30 mouse cellular contexts compared by ENCODE assay signal in genomic region chr10:80845055-80845693, GRCm38 (mm10). TPM values are rescaled to one million over a fixed set of nuclear protein-coding genes. Genes with fewer than 3 reads are reported as not detected.
DNase-seq lines count a peak whose midpoint lies in the region; TF ChIP-seq lines count a peak whose summit lies in the region.
"Had no signal": no experiment of that assay in that cellular context is flagged by ENCODE, and none has a peak within 500 bp of the region (broad histone marks: within the 10 kb centered on the region; RNA-seq: fewer than 3 reads in every experiment).

No protein-coding gene starts in this region.

- H3K4me1 ChIP-seq in heart, adult 2 months (ENCODE audit: control insufficient read depth, insufficient read depth, low read length), result no peaks in the 10 kb centered on the region; the same call in 1 of the 2 replicates
- peaks cover 29% of the 10 kb centered on the region for H3K4me1 ChIP-seq in heart, embryonic 10.5 days
- H3K4me1 ChIP-seq in embryonic facial prominence, embryonic 10.5 days, result peaks cover 38% of the 10 kb centered on the region

- H3K4me3 ChIP-seq in heart, adult 2 months, result no peak overlapping the region
- H3K4me3 ChIP-seq in heart, embryonic 10.5 days, result no peak overlapping the region
- H3K4me3 ChIP-seq in layer of hippocampus, adult 2 months, result no peak overlapping the region
- H3K4me3 ChIP-seq in embryonic facial prominence, embryonic 10.5 days, result peak overlapping the region; percentile 65; the same call in 1 of the 2 replicates
- H3K4me3 ChIP-seq: liver, embryonic 15.5 days; neural tube, embryonic 13.5 days had no signal

- no peaks in the 10 kb centered on the region for H3K9me3 ChIP-seq in heart, embryonic 10.5 days
- no peaks in the 10 kb centered on the region for H3K9me3 ChIP-seq in embryonic facial prominence, embryonic 10.5 days
- H3K9me3 ChIP-seq: embryonic facial prominence, embryonic 12.5 days; forebrain, embryonic 15.5 days; heart, embryonic 15.5 days; kidney, embryonic 15.5 days; limb, embryonic 12.5 days; liver, embryonic 15.5 days; neural tube, embryonic 13.5 days had no signal

- TF ChIP-seq CTCF in heart, adult 2 months (IDR thresholded peaks at IDR 0.05), result no peak
- TF ChIP-seq CTCF in layer of hippocampus, adult 2 months (conservative IDR thresholded peaks at IDR 0.05), result no peak

- DNase-seq in cerebellum, postnatal 10 days, result peak; percentile 86
- DNase-seq in cerebellum, adult 9-10 months, result no peak
- DNase-seq in heart, adult 2 months, result peak in 1 of 2 experiments; percentile 47
- no peak for DNase-seq in heart, embryonic 10.5 days (ENCODE audit: low spot score)
- no peak for DNase-seq in layer of hippocampus, adult 2 months (ENCODE audit: low spot score in 2 of 2)
- no peak for DNase-seq in layer of hippocampus, adult 18-20 months (ENCODE audit: low spot score in 2 of 2)
- DNase-seq in embryonic facial prominence, embryonic 10.5 days (ENCODE audit: low spot score), result no peak
- no peak for DNase-seq in frontal cortex, postnatal 36 days (ENCODE audit: low spot score in 2 of 2)
- DNase-seq: adrenal gland, postnatal 10 days; gastrocnemius, postnatal 10 days; kidney, adult 18-20 months; kidney, postnatal 25 days; layer of hippocampus, postnatal 36 days; lung, embryonic 14.5 days; lung, postnatal 14 days; right cerebral cortex, postnatal 4 days; thymus, adult 18-20 months; thymus, postnatal 25 days had no signal

- 0 out of 2 replicates have a peak, but pooled peaks have one; percentile 39 for TF ChIP-seq EP300 in heart, adult 2 months (IDR thresholded peaks at IDR 0.05; ENCODE audit: insufficient read depth, low read depth, low read length)

- WGBS in heart, adult 2 months, result 41% methylated on average over 8 of the region's 8 CpGs
- 56% methylated on average over 8 of the region's 8 CpGs for WGBS in heart, embryonic 10.5 days
- 68% methylated on average over 8 of the region's 8 CpGs for WGBS in embryonic facial prominence, embryonic 10.5 days

- no peaks in the 10 kb centered on the region for H3K79me2 ChIP-seq in heart, adult 2 months (replicated peaks; ENCODE audit: control insufficient read depth, insufficient read depth, low read length)

- no peak overlapping the region for H3K9ac ChIP-seq in heart, adult 2 months (ENCODE audit: low read depth, low read length)
- H3K9ac ChIP-seq: embryonic facial prominence, embryonic 12.5 days; heart, embryonic 15.5 days; kidney, embryonic 15.5 days; liver, embryonic 15.5 days; lung, embryonic 14.5 days had no signal

- H3K27ac ChIP-seq in heart, adult 2 months, result no peak overlapping the region; the same call in 1 of the 2 replicates
- no peak overlapping the region; the same call in 1 of the 2 replicates for H3K27ac ChIP-seq in heart, embryonic 10.5 days
- peak overlapping the region; percentile 85 for H3K27ac ChIP-seq in layer of hippocampus, adult 2 months
- H3K27ac ChIP-seq in embryonic facial prominence, embryonic 10.5 days (replicated peaks), result no peak overlapping the region
- H3K27ac ChIP-seq: embryonic facial prominence, embryonic 12.5 days; forebrain, embryonic 15.5 days; heart, embryonic 15.5 days; kidney, embryonic 15.5 days; limb, embryonic 12.5 days; liver, embryonic 15.5 days; neural tube, embryonic 13.5 days; stomach, postnatal 0 days had no signal

- no peaks in the 10 kb centered on the region for H3K36me3 ChIP-seq in heart, adult 2 months (ENCODE audit: control insufficient read depth, insufficient read depth, low read length)
- H3K36me3 ChIP-seq in heart, embryonic 10.5 days, result peaks cover 3% of the 10 kb centered on the region; the same call in 1 of the 2 replicates
- H3K36me3 ChIP-seq in embryonic facial prominence, embryonic 10.5 days (replicated peaks), result peaks cover 3% of the 10 kb centered on the region
- H3K36me3 ChIP-seq: heart, embryonic 15.5 days; kidney, embryonic 15.5 days; liver, embryonic 15.5 days had no signal

- H3K27me3 ChIP-seq in heart, adult 2 months (ENCODE audit: control insufficient read depth, insufficient read depth, low read length), result no peaks in the 10 kb centered on the region
- peaks cover 63% of the 10 kb centered on the region for H3K27me3 ChIP-seq in heart, embryonic 10.5 days (ENCODE audit: insufficient read depth, poor library complexity, severe bottlenecking)
- H3K27me3 ChIP-seq in embryonic facial prominence, embryonic 10.5 days (replicated peaks; ENCODE audit: low read depth, poor library complexity, severe bottlenecking), result peaks cover 63% of the 10 kb centered on the region

- intact Hi-C loops in heart, adult 2 months (cut with DNase I), result no loop called here

- TF ChIP-seq POLR2A in heart, adult 2 months (IDR thresholded peaks at IDR 0.05; ENCODE audit: insufficient read depth, low read depth, low read length), result no peak

RNA-seq across cellular contexts. Expression of gene Lingo3, which starts 1.3 kb away (rescaled TPM):
- 10 to 100 TPM; 10.7 to 15.8 TPM for total RNA-seq in heart, adult 2 months (2021)
- 12.0 and 15.1 TPM in 2 replicates for polyA plus RNA-seq in heart, adult 2 months (2012; rRNA removed)
- 0.14 and 0.43 TPM in 2 replicates for polyA plus RNA-seq in heart, embryonic 10.5 days (2016; fragmentation: Nextera tagmentation; extraction: Ambion mirVana)
- 10 to 100 TPM; 49.4 to 54.3 TPM for total RNA-seq in layer of hippocampus, adult 2 months (2021)
- 10 to 100 TPM; 42.7 to 51.6 TPM for total RNA-seq in layer of hippocampus, adult 18-20 months (2021)
- polyA plus RNA-seq in embryonic facial prominence, embryonic 10.5 days (2016; fragmentation: Nextera tagmentation; extraction: Ambion mirVana), result 1.3 and 1.6 TPM in 2 replicates
- total RNA-seq: liver, adult 2 months; MEL had no signal
- polyA plus RNA-seq: gonadal fat pad, adult 2 months; liver, embryonic 15.5 days had no signal

RNA-seq across cellular contexts. Expression of gene Lsm7, which starts 9.8 kb away (rescaled TPM):
- total RNA-seq in heart, adult 2 months (2021), result 10 to 100 TPM; 19.4 to 23.2 TPM
- polyA plus RNA-seq in heart, adult 2 months (2012; rRNA removed), result 74.9 and 79.9 TPM in 2 replicates
- polyA plus RNA-seq in heart, embryonic 10.5 days (2016; fragmentation: Nextera tagmentation; extraction: Ambion mirVana), result 200 and 266 TPM in 2 replicates
- 10 to 100 TPM; 51.6 to 53.3 TPM for total RNA-seq in layer of hippocampus, adult 2 months (2021)
- total RNA-seq in layer of hippocampus, adult 18-20 months (2021), result 10 to 100 TPM; 41.4 to 50.4 TPM
- 364 TPM in 2 replicates for polyA plus RNA-seq in embryonic facial prominence, embryonic 10.5 days (2016; fragmentation: Nextera tagmentation; extraction: Ambion mirVana)

RNA-seq across cellular contexts. Expression of gene Sppl2b, which starts 9.9 kb away (rescaled TPM):
- total RNA-seq in heart, adult 2 months (2021), result 10 to 100 TPM; 15.4 to 16.8 TPM
- polyA plus RNA-seq in heart, adult 2 months (2012; rRNA removed), result 51.4 and 74.2 TPM in 2 replicates
- 32.1 and 34.6 TPM in 2 replicates for polyA plus RNA-seq in heart, embryonic 10.5 days (2016; fragmentation: Nextera tagmentation; extraction: Ambion mirVana)
- 10 to 100 TPM; 61.2 to 63.2 TPM for total RNA-seq in layer of hippocampus, adult 2 months (2021)
- total RNA-seq in layer of hippocampus, adult 18-20 months (2021), result 10 to 100 TPM; 46.4 to 55.6 TPM
- 45.2 and 45.3 TPM in 2 replicates for polyA plus RNA-seq in embryonic facial prominence, embryonic 10.5 days (2016; fragmentation: Nextera tagmentation; extraction: Ambion mirVana)

RNA-seq across cellular contexts. Expression of gene Oaz1, which starts 18.7 kb away (rescaled TPM):
- 100 to 1,000 TPM; 850 to 914 TPM for total RNA-seq in heart, adult 2 months (2021)
- polyA plus RNA-seq in heart, adult 2 months (2012; rRNA removed), result 1,001 and 1,201 TPM in 2 replicates
- 2,064 and 2,176 TPM in 2 replicates for polyA plus RNA-seq in heart, embryonic 10.5 days (2016; fragmentation: Nextera tagmentation; extraction: Ambion mirVana)
- 100 to 1,000 TPM; 478 to 493 TPM for total RNA-seq in layer of hippocampus, adult 2 months (2021)
- total RNA-seq in layer of hippocampus, adult 18-20 months (2021), result 100 to 1,000 TPM; 518 to 519 TPM
- 2,205 and 2,316 TPM in 2 replicates for polyA plus RNA-seq in embryonic facial prominence, embryonic 10.5 days (2016; fragmentation: Nextera tagmentation; extraction: Ambion mirVana)

RNA-seq across cellular contexts. Expression of gene Tmprss9, which starts 26.5 kb away (rescaled TPM):
- total RNA-seq in heart, adult 2 months (2021), result not detected
- 0.02 TPM in 1 of 2 replicates, not detected in the other for polyA plus RNA-seq in heart, adult 2 months (2012; rRNA removed)
- polyA plus RNA-seq in heart, embryonic 10.5 days (2016; fragmentation: Nextera tagmentation; extraction: Ambion mirVana), result not detected in 2 replicates
- total RNA-seq in layer of hippocampus, adult 2 months (2021), result under 1 TPM; 0.46 to 0.56 TPM
- under 1 TPM; 0.40 to 0.56 TPM for total RNA-seq in layer of hippocampus, adult 18-20 months (2021)
- 0.06 and 0.10 TPM in 2 replicates for polyA plus RNA-seq in embryonic facial prominence, embryonic 10.5 days (2016; fragmentation: Nextera tagmentation; extraction: Ambion mirVana)
- total RNA-seq: hematopoietic stem cell, adult 5-6 weeks had no signal
- polyA plus RNA-seq: kidney, embryonic 15.5 days; liver, embryonic 15.5 days had no signal

Comparison
In these comparisons a context has a peak if more than half of its experiments do, and no peak if none do; other contexts are left out.
1. DNase-seq: peak in cerebellum, postnatal 10 days (2 of 2); none in cerebellum, adult 9-10 months (single experiment), heart, embryonic 10.5 days (single experiment), layer of hippocampus, adult 2 months (0 of 2), layer of hippocampus, adult 18-20 months (0 of 2), embryonic facial prominence, embryonic 10.5 days (single experiment) and frontal cortex, postnatal 36 days (0 of 2).